ENCODE assay signal across 25 mouse cellular contexts in the genomic region with DNA sequence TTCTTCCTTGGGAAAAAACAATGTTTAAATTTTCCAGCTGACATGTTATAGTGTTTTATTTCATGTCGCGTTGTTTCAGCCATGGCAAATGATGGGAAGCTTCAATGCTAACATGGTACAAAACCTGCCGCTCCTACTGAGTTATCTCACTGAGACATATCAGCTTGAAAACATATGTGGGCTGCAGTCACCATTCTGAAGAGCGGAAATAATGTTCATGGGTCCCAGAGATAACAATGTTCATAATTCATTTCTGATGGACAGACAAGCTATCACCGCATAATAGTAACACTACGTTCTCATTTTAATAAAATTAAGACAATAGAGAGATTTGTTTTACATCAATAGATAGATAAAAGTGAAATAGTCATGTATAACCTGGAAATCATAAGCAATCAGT.
A peak's percentile ranks its signal among the peaks of the same experiment; 100 is the strongest.
DNase-seq lines count a peak whose midpoint lies in the region; ATAC-seq and TF ChIP-seq lines count a peak whose summit lies in the region.
"Had no signal": no experiment of that assay in that cellular context is flagged by ENCODE, and none has a peak within 500 bp of the region (broad histone marks: within the 10 kb centered on the region; RNA-seq: fewer than 3 reads in every experiment).

No protein-coding gene starts in this region.

- WGBS in kidney, embryonic 16.5 days: 91% methylated on average over 6 of the region's 6 CpGs

- peak; percentile 92 to 95 for TF ChIP-seq EP300 in MEL (IDR thresholded peaks at IDR 0.05; ENCODE audit: low read depth in 1 of 2, low read length in 2 of 2)

- TF ChIP-seq CTCF in layer of hippocampus, adult 2 months (conservative IDR thresholded peaks at IDR 0.05): no peak
- no peak for TF ChIP-seq CTCF in MEL (IDR thresholded peaks at IDR 0.05 in 2 of 3, conservative IDR thresholded peaks at IDR 0.05 in 1 of 3; ENCODE audit: control insufficient read depth in 1 of 3, insufficient read depth in 1 of 3, low read depth in 2 of 3, low read length in 3 of 3, poor library complexity in 1 of 3, severe bottlenecking in 1 of 3)

- peaks cover 0 to 18% of the 10 kb centered on the region in 2 experiments; a peak in 2 of 4 replicates for H3K36me3 ChIP-seq in MEL (ENCODE audit: control insufficient read depth in 1 of 2, insufficient read depth in 2 of 2, low read length in 2 of 2)
- no peaks in the 10 kb centered on the region for H3K36me3 ChIP-seq in kidney, embryonic 16.5 days (ENCODE audit: insufficient read depth, low read length)
- H3K36me3 ChIP-seq: G1E had no signal

- no peak for TF ChIP-seq RAD21 in MEL (IDR thresholded peaks at IDR 0.05; ENCODE audit: low read depth, low read length)

- no peaks in the 10 kb centered on the region for H3K79me2 ChIP-seq in MEL (ENCODE audit: control insufficient read depth, insufficient read depth, low read length, poor library complexity)

- no peak for TF ChIP-seq POLR2A in MEL (IDR thresholded peaks at IDR 0.05; ENCODE audit: control insufficient read depth in 1 of 2, insufficient read depth in 1 of 2, low read depth in 1 of 2, low read length in 2 of 2, poor library complexity in 1 of 2)

- H3K4me2 ChIP-seq in kidney, embryonic 16.5 days (replicated peaks; ENCODE audit: low read depth, low read length): no peak overlapping the region

- H3K4me3 ChIP-seq in layer of hippocampus, adult 2 months: no peak overlapping the region
- H3K4me3 ChIP-seq in MEL (ENCODE audit: control insufficient read depth in 1 of 2, insufficient read depth in 1 of 2, low read depth in 2 of 2, low read length in 2 of 2): no peak overlapping the region
- H3K4me3 ChIP-seq in kidney, embryonic 16.5 days (ENCODE audit: low read length): no peak overlapping the region

- peak overlapping the region; percentile 44 for H3K27ac ChIP-seq in layer of hippocampus, adult 2 months
- no peak overlapping the region for H3K27ac ChIP-seq in MEL (ENCODE audit: control insufficient read depth, low read depth, low read length)
- no peak overlapping the region for H3K27ac ChIP-seq in kidney, embryonic 16.5 days (ENCODE audit: low read length)

- no peaks in the 10 kb centered on the region for H3K27me3 ChIP-seq in MEL (ENCODE audit: control insufficient read depth in 1 of 2, insufficient read depth in 2 of 2, low read length in 2 of 2)
- no peaks in the 10 kb centered on the region for H3K27me3 ChIP-seq in kidney, embryonic 16.5 days (ENCODE audit: insufficient read depth, low read length)
- H3K27me3 ChIP-seq: CH12.LX, Patski had no signal

- no peak for DNase-seq in layer of hippocampus, adult 2 months (ENCODE audit: low spot score in 2 of 2)
- no peak for DNase-seq in layer of hippocampus, adult 8-10 months (ENCODE audit: low spot score in 2 of 2)
- peak; percentile 45 for DNase-seq in MEL (ENCODE audit: low read depth, low spot score)
- peak; percentile 17 for DNase-seq in c-Kit-positive CD71-positive TER-119-negative erythroid progenitor cells, embryonic 14.5 days (ENCODE audit: low read depth)
- DNase-seq in c-Kit-positive CD71-positive TER-119-positive erythroid progenitor cells, embryonic 14.5 days (ENCODE audit: low spot score): peak; percentile 45
- no peak for DNase-seq in thymus, adult 18-20 months
- no peak for DNase-seq in right cerebral cortex, adult 18-20 months
- DNase-seq: adrenal gland, adult 2 months; adrenal gland, adult 8-10 months; adrenal gland, postnatal 10 days; adrenal gland, postnatal 14 days; adrenal gland, postnatal 25 days; adrenal gland, postnatal 36 days; B cell, adult 2 months; cerebellum, adult 11 months; cerebellum, adult 11-12 months; cerebellum, adult 18-20 months; cerebellum, adult 2 months; cerebellum, adult 8-10 months had no signal

- no peak for ATAC-seq in kidney, embryonic 16.5 days (ENCODE audit: low FRiP score, low TSS enrichment)
- ATAC-seq: activated CD4-positive, CD25-positive, alpha-beta regulatory T cell, adult 4 months; CD4-positive, CD25-positive, alpha-beta regulatory T cell, adult 4 months; Patski had no signal

- no peak overlapping the region for H3K9ac ChIP-seq in MEL (ENCODE audit: control insufficient read depth, low read depth, low read length, poor library complexity, severe bottlenecking)
- H3K9ac ChIP-seq in kidney, embryonic 16.5 days (replicated peaks; ENCODE audit: low read length): no peak overlapping the region

- peaks cover 2 to 9% of the 10 kb centered on the region in 2 experiments for H3K4me1 ChIP-seq in MEL (ENCODE audit: control insufficient read depth in 1 of 2, insufficient read depth in 2 of 2, low read length in 2 of 2)
- H3K4me1 ChIP-seq in kidney, embryonic 16.5 days (ENCODE audit: insufficient read depth, low read length): no peaks in the 10 kb centered on the region

- H3K9me3 ChIP-seq in MEL (replicated peaks; ENCODE audit: insufficient read depth, low read length): no peaks in the 10 kb centered on the region
- no peaks in the 10 kb centered on the region for H3K9me3 ChIP-seq in kidney, embryonic 16.5 days (ENCODE audit: low read length)

TF ChIP-seq in MEL, 35 proteins besides CTCF, POLR2A, EP300 and RAD21:
- TF ChIP-seq NELFE (IDR thresholded peaks at IDR 0.05; ENCODE audit: low read depth, low read length) (no peak), ELF1 (IDR thresholded peaks at IDR 0.05; ENCODE audit: low read depth, low read length) (no peak), POLR2AphosphoS2 (IDR thresholded peaks at IDR 0.05; ENCODE audit: low read length) (0 out of 2 replicates have a peak, but pooled peaks have one; percentile 49), GATA1 (IDR thresholded peaks at IDR 0.05; ENCODE audit: low read depth, low read length) (peak; percentile 94), ETS1 (IDR thresholded peaks at IDR 0.05; ENCODE audit: low read depth, low read length) (peak; percentile 93), CHD2 (IDR thresholded peaks at IDR 0.05; ENCODE audit: low read length) (no peak), ZMIZ1 (IDR thresholded peaks at IDR 0.05; ENCODE audit: low read depth, low read length) (no peak), E2F4 (IDR thresholded peaks at IDR 0.05; ENCODE audit: borderline replicate concordance, low read depth, low read length) (no peak), ZKSCAN1 (IDR thresholded peaks at IDR 0.05; ENCODE audit: low read depth, low read length) (no peak), KAT2A (conservative IDR thresholded peaks at IDR 0.05; ENCODE audit: low read depth, low read length) (no peak), MAZ (IDR thresholded peaks at IDR 0.05; ENCODE audit: low read depth, low read length) (no peak), JUND (IDR thresholded peaks at IDR 0.05; ENCODE audit: low read depth, low read length) (no peak), SIN3A (IDR thresholded peaks at IDR 0.05; ENCODE audit: low read length) (0 out of 2 replicates have a peak, but pooled peaks have one; percentile 31), TAL1 (IDR thresholded peaks at IDR 0.05; ENCODE audit: low read length) (peak; percentile 50; the same call in 1 of the 2 replicates), BHLHE40 (IDR thresholded peaks at IDR 0.05; ENCODE audit: borderline replicate concordance, low read depth, low read length) (0 out of 2 replicates have a peak, but pooled peaks have one; percentile 35), ZNF384 (IDR thresholded peaks at IDR 0.05; ENCODE audit: low read depth, low read length) (no peak), ZC3H11A (IDR thresholded peaks at IDR 0.05; ENCODE audit: low read depth, low read length) (no peak), RCOR1 (IDR thresholded peaks at IDR 0.05; ENCODE audit: low read depth, low read length) (peak; percentile 87), MXI1 (IDR thresholded peaks at IDR 0.05; ENCODE audit: low read depth, low read length) (peak; percentile 48; the same call in 1 of the 2 replicates), HCFC1 (IDR thresholded peaks at IDR 0.05; ENCODE audit: low read depth, low read length) (no peak), MAFK (IDR thresholded peaks at IDR 0.05; ENCODE audit: borderline replicate concordance, low read depth, low read length) (peak; percentile 70; the same call in 1 of the 2 replicates), CHD1 (IDR thresholded peaks at IDR 0.05; ENCODE audit: low read depth, low read length) (no peak), TBP (IDR thresholded peaks at IDR 0.05; ENCODE audit: low read depth, low read length) (no peak), SMC3 (IDR thresholded peaks at IDR 0.05; ENCODE audit: low read depth, low read length) (no peak), TCF12 (IDR thresholded peaks at IDR 0.05; ENCODE audit: low read depth, low read length) (peak; percentile 99), MYB (IDR thresholded peaks at IDR 0.05; ENCODE audit: low read depth, low read length) (no peak), USF2 (IDR thresholded peaks at IDR 0.05; ENCODE audit: borderline replicate concordance in 1 of 2, insufficient read depth in 1 of 2, low read depth in 1 of 2, low read length in 2 of 2) (no peak), MEF2A (IDR thresholded peaks at IDR 0.05; ENCODE audit: extremely low read depth, insufficient replicate concordance, low read depth, low read length, poor library complexity, severe bottlenecking) (peak; percentile 56; the same call in 1 of the 2 replicates), NRF1 (IDR thresholded peaks at IDR 0.05; ENCODE audit: insufficient read depth, low read depth, low read length, poor library complexity, severe bottlenecking) (no peak), UBTF (IDR thresholded peaks at IDR 0.05; ENCODE audit: borderline replicate concordance, insufficient read depth, low read depth, low read length) (no peak)
TF ChIP-seq in MEL: peak in this region for 11.

Comparison
In these comparisons a context has a peak if more than half of its experiments do, and no peak if none do; other contexts are left out.
1. DNase-seq: peak in MEL (single experiment), c-Kit-positive CD71-positive TER-119-negative erythroid progenitor cells, embryonic 14.5 days (single experiment) and c-Kit-positive CD71-positive TER-119-positive erythroid progenitor cells, embryonic 14.5 days (single experiment); none in layer of hippocampus, adult 2 months (0 of 2), layer of hippocampus, adult 8-10 months (0 of 2), thymus, adult 18-20 months (0 of 2) and right cerebral cortex, adult 18-20 months (single experiment).